Mouse (Mus musculus): ENCODE measurements around the gene Nrap.
A peak's percentile ranks its signal among the peaks of the same experiment; 100 is the strongest.

Gene Nrap

GRCm38 (mm10) chr19:56396669-56397621 is 7.1 kb upstream of the Nrap start, which contains the start of gene Casp7:
Gene Casp7 (plus strand): TSS chr19:56397129.
- peak; percentile 65 to 71 for DNase-seq (ENCODE audit: low spot score in 2 of 2)

- DNase-seq (ENCODE audit: low spot score in 2 of 2) = peak in 1 of 2 experiments; percentile 36
These were observed 6.4 kb upstream of the Nrap start for GRCm38 (mm10) chr19:56396227-56396626.

GRCm38 (mm10) chr19:56395183-56395935 is 5.5 kb upstream of the Nrap start:
- peak in 1 of 2 experiments; percentile 55 for DNase-seq (ENCODE audit: low spot score in 2 of 2)

- no peak for DNase-seq (ENCODE audit: low spot score in 2 of 2)
These were observed 3.6 kb upstream of the Nrap start for GRCm38 (mm10) chr19:56393311-56393866.

GRCm38 (mm10) chr19:56391307-56392046 is 1.6 kb upstream of the Nrap start:
- peak in 1 of 2 experiments; percentile 59 for DNase-seq (ENCODE audit: low spot score in 2 of 2)

- no peak for DNase-seq (ENCODE audit: low spot score in 2 of 2)
These were observed 661 bp downstream of the Nrap start for GRCm38 (mm10) chr19:56389176-56389575.

- no peak for DNase-seq (ENCODE audit: low spot score in 2 of 2)
These were observed 2.0 kb downstream of the Nrap start for GRCm38 (mm10) chr19:56387726-56388302.

GRCm38 (mm10) chr19:56386095-56386494 is 3.7 kb downstream of the Nrap start:
- no peak for DNase-seq (ENCODE audit: low spot score in 2 of 2)

- no peak for DNase-seq (ENCODE audit: low spot score in 2 of 2)
These were observed 4.3 kb downstream of the Nrap start for GRCm38 (mm10) chr19:56385546-56385945.

GRCm38 (mm10) chr19:56381407-56381806 is 8.4 kb downstream of the Nrap start:
- DNase-seq (ENCODE audit: low spot score in 2 of 2) = no peak

GRCm38 (mm10) chr19:56380341-56380740 is 9.5 kb downstream of the Nrap start:
- DNase-seq (ENCODE audit: low spot score in 2 of 2) = no peak

- DNase-seq (ENCODE audit: low spot score in 2 of 2) = no peak
These were observed 11.2 kb downstream of the Nrap start for GRCm38 (mm10) chr19:56378554-56379172.

GRCm38 (mm10) chr19:56378007-56378406 is 11.8 kb downstream of the Nrap start:
- no peak for DNase-seq (ENCODE audit: low spot score in 2 of 2)

GRCm38 (mm10) chr19:56374011-56374410 is 15.8 kb downstream of the Nrap start:
- no peak for DNase-seq (ENCODE audit: low spot score in 2 of 2)

- DNase-seq (ENCODE audit: low spot score in 2 of 2) = no peak
These were observed 16.6 kb downstream of the Nrap start for GRCm38 (mm10) chr19:56373246-56373645.

GRCm38 (mm10) chr19:56372226-56372625 is 17.6 kb downstream of the Nrap start:
- DNase-seq (ENCODE audit: low spot score in 2 of 2) = no peak

GRCm38 (mm10) chr19:56370389-56371150 is 19.3 kb downstream of the Nrap start:
- no peak for DNase-seq (ENCODE audit: low spot score in 2 of 2)

GRCm38 (mm10) chr19:56368912-56369311 is 20.9 kb downstream of the Nrap start:
- no peak for DNase-seq (ENCODE audit: low spot score in 2 of 2)

- no peak for DNase-seq (ENCODE audit: low spot score in 2 of 2)
These were observed 22.1 kb downstream of the Nrap start for GRCm38 (mm10) chr19:56367778-56368177.

GRCm38 (mm10) chr19:56366625-56367024 is 23.2 kb downstream of the Nrap start:
- no peak for DNase-seq (ENCODE audit: low spot score in 2 of 2)
